Mouse (Mus musculus): ENCODE data around the gene Aaed1. TPM values are rescaled to one million over a fixed set of nuclear protein-coding genes. Genes with fewer than 3 reads are reported as not detected.
"Not testable (repeated sequence)": the region's sequence is repeated elsewhere in the genome, so short reads cannot be mapped to it uniquely, and the experiment has no call there.

Gene Aaed1
- polyA plus RNA-seq, 1 experiment, result 4.9 TPM

DNA sequence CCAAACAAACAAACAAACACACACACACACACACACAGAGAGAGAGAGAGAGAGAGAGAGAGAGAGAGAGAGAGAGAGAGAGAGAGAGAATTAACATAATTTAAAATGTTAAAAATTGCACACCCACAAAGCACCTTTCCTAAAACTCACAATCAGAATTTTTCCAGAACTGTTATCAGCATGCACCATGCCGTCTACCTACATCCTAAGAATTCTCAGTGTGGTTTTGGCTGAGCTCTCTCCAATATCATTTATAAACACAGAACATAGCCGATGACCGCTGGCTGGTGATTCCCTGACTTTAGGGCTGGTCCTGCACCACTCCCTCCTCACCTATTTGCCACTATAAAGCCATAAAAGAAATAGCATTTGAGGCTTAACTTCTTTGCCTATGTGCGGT, 44.1 kb downstream of the Aaed1 start:
- no peak for DNase-seq (ENCODE audit: low read depth in 1 of 2, low spot score in 2 of 2)
- Histone ChIP-seq H3K27ac (ENCODE audit: insufficient read depth, low read length) (no peak overlapping the region), H3K27me3 (ENCODE audit: control insufficient read depth, insufficient read depth, low read length) (peaks cover 1% of the 10 kb centered on the region; the same call in 1 of the 2 replicates), H3K4me1 (ENCODE audit: control insufficient read depth, insufficient read depth, insufficient read length) (no peaks in the 10 kb centered on the region), H3K36me3 (ENCODE audit: control insufficient read depth, insufficient read depth, low read length) (no peaks in the 10 kb centered on the region), H3K4me3 (ENCODE audit: extremely low read depth, insufficient read depth, insufficient read length) (no peak overlapping the region)
- 87% methylated on average over 4 of the region's 4 CpGs for WGBS
- TF ChIP-seq CTCF (IDR thresholded peaks at IDR 0.05; ENCODE audit: extremely low read depth, insufficient read depth, insufficient read length, insufficient replicate concordance) (no peak), POLR2A (IDR thresholded peaks at IDR 0.05; ENCODE audit: low read depth, low read length) (no peak)

DNA sequence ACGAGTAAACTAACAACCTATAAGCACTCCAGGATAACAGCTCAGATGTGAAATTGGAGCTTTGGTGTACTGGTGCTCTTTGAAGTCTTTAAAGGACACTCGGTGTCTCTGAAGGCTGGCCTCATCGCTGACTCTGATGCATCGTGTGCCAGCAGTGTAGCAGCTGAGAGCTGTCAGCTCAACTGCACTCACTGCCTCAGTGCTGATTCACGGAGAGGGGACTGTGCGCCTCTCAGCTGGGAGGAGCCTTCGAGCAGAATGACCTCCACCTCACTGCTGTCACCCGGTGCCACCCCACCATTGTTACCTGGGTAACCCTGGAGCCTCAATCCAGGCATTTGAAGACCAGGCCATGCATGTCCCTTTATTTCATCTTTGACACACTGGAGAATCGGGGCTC, 45.4 kb downstream of the Aaed1 start:
- WGBS, result 88% methylated on average over 9 of the region's 9 CpGs
- Histone ChIP-seq H3K36me3 (ENCODE audit: control insufficient read depth, insufficient read depth, low read length) (no peaks in the 10 kb centered on the region), H3K4me1 (ENCODE audit: control insufficient read depth, insufficient read depth, insufficient read length) (no peaks in the 10 kb centered on the region), H3K27ac (ENCODE audit: insufficient read depth, low read length) (no peak overlapping the region), H3K4me3 (ENCODE audit: extremely low read depth, insufficient read depth, insufficient read length) (no peak overlapping the region), H3K27me3 (ENCODE audit: control insufficient read depth, insufficient read depth, low read length) (no peaks in the 10 kb centered on the region)
- TF ChIP-seq POLR2A (IDR thresholded peaks at IDR 0.05; ENCODE audit: low read depth, low read length) (no peak), CTCF (IDR thresholded peaks at IDR 0.05; ENCODE audit: extremely low read depth, insufficient read depth, insufficient read length, insufficient replicate concordance) (no peak)
- no peak for DNase-seq (ENCODE audit: low read depth in 1 of 2, low spot score in 2 of 2)

DNA sequence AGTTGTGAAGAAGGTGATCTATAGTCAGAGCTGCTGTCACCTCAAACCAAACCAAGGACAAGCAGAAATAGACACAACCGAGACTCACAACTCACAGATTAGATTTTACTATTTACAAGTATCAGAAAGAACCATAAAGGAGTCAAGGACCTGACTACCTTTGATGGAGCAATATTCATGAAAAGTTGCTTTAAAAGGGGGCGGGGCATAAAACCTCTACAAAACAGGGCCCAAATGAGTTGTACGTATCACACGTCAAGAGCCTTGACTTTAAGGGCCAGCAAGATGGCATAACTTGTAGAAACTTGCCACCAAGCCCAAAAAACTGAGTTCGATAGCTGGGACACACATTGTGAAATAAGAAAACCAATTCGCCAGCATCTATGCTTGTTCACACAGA, 47.9 kb downstream of the Aaed1 start:
- Histone ChIP-seq H3K27me3 (ENCODE audit: control insufficient read depth, insufficient read depth, low read length) (no peaks in the 10 kb centered on the region), H3K36me3 (ENCODE audit: control insufficient read depth, insufficient read depth, low read length) (no peaks in the 10 kb centered on the region), H3K4me3 (ENCODE audit: extremely low read depth, insufficient read depth, insufficient read length) (no peak overlapping the region), H3K4me1 (ENCODE audit: control insufficient read depth, insufficient read depth, insufficient read length) (no peaks in the 10 kb centered on the region), H3K27ac (ENCODE audit: insufficient read depth, low read length) (no peak overlapping the region)
- TF ChIP-seq POLR2A (IDR thresholded peaks at IDR 0.05; ENCODE audit: low read depth, low read length) (no peak), CTCF (IDR thresholded peaks at IDR 0.05; ENCODE audit: extremely low read depth, insufficient read depth, insufficient read length, insufficient replicate concordance) (no peak)
- 93% methylated on average over 6 of the region's 6 CpGs for WGBS
- DNase-seq (ENCODE audit: low read depth in 1 of 2, low spot score in 2 of 2), result no peak

- H3K4me3 ChIP-seq (ENCODE audit: extremely low read depth, insufficient read depth, insufficient read length), result no peak overlapping the region
- WGBS, result 95% methylated on average over 7 of the region's 7 CpGs
- H3K27ac ChIP-seq (ENCODE audit: insufficient read depth, low read length), result no peak overlapping the region
- H3K27me3 ChIP-seq (ENCODE audit: control insufficient read depth, insufficient read depth, low read length), result no peaks in the 10 kb centered on the region
- TF ChIP-seq CTCF (IDR thresholded peaks at IDR 0.05; ENCODE audit: extremely low read depth, insufficient read depth, insufficient read length, insufficient replicate concordance) (no peak), POLR2A (IDR thresholded peaks at IDR 0.05; ENCODE audit: low read depth, low read length) (no peak)
- no peaks in the 10 kb centered on the region for H3K4me1 ChIP-seq (ENCODE audit: control insufficient read depth, insufficient read depth, insufficient read length)
- DNase-seq (ENCODE audit: low read depth in 1 of 2, low spot score in 2 of 2), result no peak
- H3K36me3 ChIP-seq (ENCODE audit: control insufficient read depth, insufficient read depth, low read length), result no peaks in the 10 kb centered on the region
Measured at GRCm38 (mm10) chr13:64259903-64260302, 52.6 kb downstream of the Aaed1 start.

- Histone ChIP-seq H3K4me1 (ENCODE audit: control insufficient read depth, insufficient read depth, insufficient read length) (0 out of 2 replicates have a peak, but pooled peaks cover 4% of the 10 kb centered on the region), H3K4me3 (ENCODE audit: extremely low read depth, insufficient read depth, insufficient read length) (no peak overlapping the region), H3K36me3 (ENCODE audit: control insufficient read depth, insufficient read depth, low read length) (no peaks in the 10 kb centered on the region), H3K27ac (ENCODE audit: insufficient read depth, low read length) (no peak overlapping the region), H3K27me3 (ENCODE audit: control insufficient read depth, insufficient read depth, low read length) (no peaks in the 10 kb centered on the region)
- WGBS, result 90% methylated on average over 4 of the region's 4 CpGs
- DNase-seq (ENCODE audit: low read depth in 1 of 2, low spot score in 2 of 2), result no peak
- TF ChIP-seq POLR2A (IDR thresholded peaks at IDR 0.05; ENCODE audit: low read depth, low read length), result no peak
- TF ChIP-seq CTCF (IDR thresholded peaks at IDR 0.05; ENCODE audit: extremely low read depth, insufficient read depth, insufficient read length, insufficient replicate concordance), result no peak
Measured at GRCm38 (mm10) chr13:64258516-64258821, 54.0 kb downstream of the Aaed1 start.

- WGBS, result 90% methylated on average over 5 of the region's 5 CpGs
- no peak overlapping the region for H3K27ac ChIP-seq (ENCODE audit: insufficient read depth, low read length)
- DNase-seq (ENCODE audit: low read depth in 1 of 2, low spot score in 2 of 2), result no peak
- no peak for TF ChIP-seq POLR2A (IDR thresholded peaks at IDR 0.05; ENCODE audit: low read depth, low read length)
- TF ChIP-seq CTCF (IDR thresholded peaks at IDR 0.05; ENCODE audit: extremely low read depth, insufficient read depth, insufficient read length, insufficient replicate concordance), result no peak
- no peak overlapping the region for H3K4me3 ChIP-seq (ENCODE audit: extremely low read depth, insufficient read depth, insufficient read length)
- H3K4me1 ChIP-seq (ENCODE audit: control insufficient read depth, insufficient read depth, insufficient read length), result 0 out of 2 replicates have a peak, but pooled peaks cover 4% of the 10 kb centered on the region
- H3K27me3 ChIP-seq (ENCODE audit: control insufficient read depth, insufficient read depth, low read length), result no peaks in the 10 kb centered on the region
- no peaks in the 10 kb centered on the region for H3K36me3 ChIP-seq (ENCODE audit: control insufficient read depth, insufficient read depth, low read length)
Measured at GRCm38 (mm10) chr13:64257814-64258515, 54.5 kb downstream of the Aaed1 start.

DNA sequence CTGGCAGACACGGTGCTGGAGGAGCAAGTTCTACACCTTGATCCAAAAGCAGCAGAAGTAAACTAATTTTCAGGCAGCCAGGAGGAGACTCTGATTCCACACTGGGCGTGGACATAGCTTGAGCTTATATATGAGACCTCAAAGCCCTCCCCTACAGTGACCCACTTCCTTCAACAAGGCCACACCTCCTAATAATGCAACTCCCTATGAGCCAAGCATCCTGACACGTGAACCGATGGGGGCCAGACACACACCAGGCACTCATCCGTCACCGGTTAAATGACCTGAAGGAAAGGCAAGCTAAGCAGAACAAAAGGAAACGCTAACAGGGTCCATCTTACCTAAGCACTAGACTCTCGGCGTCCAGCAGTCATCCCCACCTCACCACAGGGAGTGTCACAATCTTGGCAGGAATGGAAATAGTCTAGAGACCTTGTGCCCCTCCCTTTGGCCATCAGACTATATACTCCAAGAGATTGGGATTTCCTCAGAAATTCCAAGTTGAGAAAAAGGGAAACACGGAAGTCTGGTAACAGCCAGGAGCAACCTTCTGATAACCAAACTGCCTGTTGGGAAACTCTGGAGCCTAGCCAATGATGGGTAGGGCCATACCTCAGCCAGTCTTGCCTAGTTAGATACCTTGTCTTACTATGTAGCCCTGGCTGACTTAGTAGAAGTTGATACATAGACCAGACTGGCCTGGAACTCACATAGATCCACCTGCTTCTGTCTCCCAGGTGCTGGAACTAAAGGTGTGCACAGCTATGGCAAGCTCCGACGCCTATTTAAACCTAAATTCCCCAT, 55.3 kb downstream of the Aaed1 start:
- H3K27me3 ChIP-seq (ENCODE audit: control insufficient read depth, insufficient read depth, low read length), result no peaks in the 10 kb centered on the region
- no peaks in the 10 kb centered on the region for H3K36me3 ChIP-seq (ENCODE audit: control insufficient read depth, insufficient read depth, low read length)
- DNase-seq (ENCODE audit: low read depth in 1 of 2, low spot score in 2 of 2), result no peak
- TF ChIP-seq CTCF (IDR thresholded peaks at IDR 0.05; ENCODE audit: extremely low read depth, insufficient read depth, insufficient read length, insufficient replicate concordance) (no peak), POLR2A (IDR thresholded peaks at IDR 0.05; ENCODE audit: low read depth, low read length) (no peak)
- H3K4me3 ChIP-seq (ENCODE audit: extremely low read depth, insufficient read depth, insufficient read length), result no peak overlapping the region
- no peak overlapping the region for H3K27ac ChIP-seq (ENCODE audit: insufficient read depth, low read length)
- WGBS, result 89% methylated on average over 12 of the region's 12 CpGs
- H3K4me1 ChIP-seq (ENCODE audit: control insufficient read depth, insufficient read depth, insufficient read length), result 0 out of 2 replicates have a peak, but pooled peaks cover 4% of the 10 kb centered on the region

DNA sequence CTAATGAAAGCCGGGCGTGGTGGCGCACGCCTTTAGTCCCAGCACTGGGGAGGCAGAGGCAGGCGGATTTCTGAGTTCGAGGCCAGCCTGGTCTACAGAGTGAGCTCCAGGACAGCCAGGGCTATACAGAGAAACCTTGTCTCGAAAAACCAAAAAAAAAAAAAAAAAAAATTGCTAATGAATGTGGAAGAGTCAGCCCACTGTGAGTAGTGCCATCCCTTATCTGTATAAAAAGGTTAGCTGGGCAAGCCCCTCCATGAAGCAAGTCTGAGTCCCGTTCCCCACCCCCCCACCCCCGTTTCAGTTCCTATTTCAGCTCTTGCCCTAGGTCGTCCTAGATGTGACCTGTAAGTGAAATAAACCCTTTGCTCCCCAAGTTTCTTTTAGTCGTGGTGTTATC, 58.3 kb downstream of the Aaed1 start:
- not testable (repeated sequence) for H3K4me1 ChIP-seq (ENCODE audit: control insufficient read depth, insufficient read depth, insufficient read length); H3K36me3 ChIP-seq (ENCODE audit: control insufficient read depth, insufficient read depth, low read length); DNase-seq (ENCODE audit: low read depth in 1 of 2, low spot score in 2 of 2); H3K27me3 ChIP-seq (ENCODE audit: control insufficient read depth, insufficient read depth, low read length); H3K4me3 ChIP-seq (ENCODE audit: extremely low read depth, insufficient read depth, insufficient read length); H3K27ac ChIP-seq (ENCODE audit: insufficient read depth, low read length)
- WGBS, result 73% methylated on average over 11 of the region's 11 CpGs

Data from spleen, adult 2 months (tissue).